Mouse (Mus musculus) CH12.LX (cell line): ENCODE data around the gene Olfr1423. TPM values are rescaled to one million over a fixed set of nuclear protein-coding genes. Genes with fewer than 3 reads are reported as not detected.

Source experiments
- DNase-seq: peaks from one replicate; pipeline ENCODE4 v3.0.0-alpha.2; 2013; ENCODE audit errors: extremely low read depth
- H3K27ac ChIP-seq: 2 replicates; pipeline ENCODE4 v1.5.1; 2012; ENCODE audit warnings: low read depth, mild to moderate bottlenecking, control low read depth, moderate library complexity; ENCODE audit not compliant: insufficient read depth
- H3K27me3 ChIP-seq: replicated peaks from 2 replicates; pipeline ENCODE3; 2012; ENCODE audit warnings: inconsistent platforms
- H3K36me3 ChIP-seq, 2 experiments: replicated peaks in 1 of 2; 2 replicates each; pipeline versions ENCODE3 to v1.6.1; 2012; ENCODE audit warnings: inconsistent platforms in 1 of 2, low read length in 1 of 2, mild to moderate bottlenecking in 1 of 2, mixed read lengths in 1 of 2, moderate library complexity in 1 of 2; ENCODE audit not compliant: control insufficient read depth in 1 of 2, insufficient read depth in 1 of 2
- H3K4me1 ChIP-seq, 2 experiments: 2 replicates each; pipeline ENCODE4 v1.6.1; 2012; ENCODE audit warnings: inconsistent platforms in 1 of 2, moderate library complexity in 1 of 2; ENCODE audit not compliant: insufficient read depth in 2 of 2, control insufficient read depth in 1 of 2
- H3K4me2 ChIP-seq: 2 replicates; pipeline ENCODE4 v1.6.1; 2012; ENCODE audit warnings: low read depth, mild to moderate bottlenecking, control low read depth; ENCODE audit not compliant: poor library complexity, insufficient read depth, severe bottlenecking
- H3K4me3 ChIP-seq, 3 experiments: fragments of 150-350 bp in 1 of 3; sonication (generic) in 1 of 3; replicated peaks in 1 of 3; 2 replicates each; pipeline versions ENCODE3 to v1.5.1; 2011 to 2012; ENCODE audit warnings: low read depth in 2 of 3, low read length in 2 of 3, mild to moderate bottlenecking in 2 of 3, moderate library complexity in 2 of 3, control low read depth in 1 of 3, improper control_type of control experiment in 1 of 3, inconsistent platforms in 1 of 3, mixed read lengths in 1 of 3; ENCODE audit not compliant: poor library complexity in 1 of 3
- H3K79me2 ChIP-seq: replicated peaks from 2 replicates; pipeline ENCODE4 v1.6.1; 2012; ENCODE audit warnings: mild to moderate bottlenecking, moderate library complexity; ENCODE audit not compliant: control insufficient read depth, poor library complexity, insufficient read depth, severe bottlenecking; ENCODE audit errors: extremely low read depth
- H3K9ac ChIP-seq: 2 replicates; pipeline ENCODE4 v1.6.1; 2012; ENCODE audit warnings: low read depth, mild to moderate bottlenecking, control low read depth, moderate library complexity; ENCODE audit not compliant: insufficient read depth
- H3K9me3 ChIP-seq: replicated peaks from 2 replicates; pipeline ENCODE3; 2012; ENCODE audit warnings: low read length, inconsistent platforms, mixed read lengths
- CHD1 ChIP-seq: IDR thresholded peaks from 2 replicates; pipeline ENCODE4 v1.6.1; 2012; ENCODE audit warnings: low read depth, low read length, improper control_type of control experiment, inconsistent platforms
- CHD2 ChIP-seq: IDR thresholded peaks from 2 replicates; pipeline ENCODE4 v1.6.1; 2011; ENCODE audit warnings: low read length, improper control_type of control experiment
- ELF1 ChIP-seq: IDR thresholded peaks from 2 replicates; pipeline ENCODE4 v1.6.1; 2014; ENCODE audit warnings: low read depth, mild to moderate bottlenecking, inconsistent platforms, low read length, improper control_type of control experiment
- ETS1 ChIP-seq: conservative IDR thresholded peaks from 2 replicates; pipeline ENCODE4 v1.6.1; 2012; ENCODE audit warnings: low read depth, mild to moderate bottlenecking, inconsistent platforms, low read length, improper control_type of control experiment, moderate library complexity
- IRF4 ChIP-seq: IDR thresholded peaks from 2 replicates; pipeline ENCODE4 v1.6.1; 2014; ENCODE audit warnings: low read depth, mild to moderate bottlenecking, inconsistent platforms, low read length, improper control_type of control experiment
- JUN ChIP-seq: IDR thresholded peaks from 2 replicates; pipeline ENCODE4 v1.6.1; 2011; ENCODE audit warnings: low read depth, mild to moderate bottlenecking, low read length, improper control_type of control experiment, moderate library complexity; ENCODE audit not compliant: insufficient read depth
- MAFK ChIP-seq: IDR thresholded peaks from 2 replicates; pipeline ENCODE4 v1.6.1; 2011; ENCODE audit warnings: low read length, improper control_type of control experiment; ENCODE audit not compliant: insufficient replicate concordance
- MEF2A ChIP-seq: IDR thresholded peaks from 2 replicates; pipeline ENCODE4 v1.6.1; 2014; ENCODE audit warnings: low read depth, mild to moderate bottlenecking, inconsistent platforms, low read length, improper control_type of control experiment, borderline replicate concordance
- MXI1 ChIP-seq: IDR thresholded peaks from 2 replicates; pipeline ENCODE4 v1.6.1; 2011; ENCODE audit warnings: mild to moderate bottlenecking, low read depth, low read length, improper control_type of control experiment
- NELFE ChIP-seq: IDR thresholded peaks from 2 replicates; pipeline ENCODE4 v1.6.1; 2011; ENCODE audit warnings: low read depth, low read length, improper control_type of control experiment
- POLR2AphosphoS2 ChIP-seq: IDR thresholded peaks from 2 replicates; pipeline ENCODE4 v1.6.1; 2011; ENCODE audit warnings: low read depth, low read length, improper control_type of control experiment
- RAD21 ChIP-seq: IDR thresholded peaks from 2 replicates; pipeline ENCODE4 v1.6.1; 2011; ENCODE audit warnings: low read depth, mild to moderate bottlenecking, low read length, improper control_type of control experiment, moderate library complexity
- RCOR1 ChIP-seq: conservative IDR thresholded peaks from 2 replicates; pipeline ENCODE4 v1.6.1; 2012; ENCODE audit warnings: low read depth, mild to moderate bottlenecking, inconsistent platforms, low read length, improper control_type of control experiment
- SMC3 ChIP-seq: IDR thresholded peaks from 2 replicates; pipeline ENCODE4 v1.6.1; 2011; ENCODE audit warnings: low read depth, low read length, improper control_type of control experiment
- TBP ChIP-seq: conservative IDR thresholded peaks from 2 replicates; pipeline ENCODE4 v1.6.1; 2011; ENCODE audit warnings: low read depth, low read length, improper control_type of control experiment
- TCF12 ChIP-seq: IDR thresholded peaks from 2 replicates; pipeline ENCODE4 v1.6.1; 2014; ENCODE audit warnings: low read depth, mild to moderate bottlenecking, inconsistent platforms, low read length, improper control_type of control experiment
- UBTF ChIP-seq: IDR thresholded peaks from 2 replicates; pipeline ENCODE4 v1.6.1; 2012; ENCODE audit warnings: low read depth, mild to moderate bottlenecking, inconsistent platforms, low read length, improper control_type of control experiment, moderate library complexity
- USF2 ChIP-seq: conservative IDR thresholded peaks from 2 replicates; pipeline ENCODE4 v1.6.1; 2011; ENCODE audit warnings: low read depth, low read length, improper control_type of control experiment
- ZC3H11A ChIP-seq: IDR thresholded peaks from 2 replicates; pipeline ENCODE4 v1.6.1; 2012; ENCODE audit warnings: low read depth, mild to moderate bottlenecking, inconsistent platforms, low read length, improper control_type of control experiment
- ZKSCAN1 ChIP-seq: IDR thresholded peaks from 2 replicates; pipeline ENCODE4 v1.6.1; 2012; ENCODE audit warnings: low read depth, inconsistent platforms, low read length, improper control_type of control experiment, borderline replicate concordance
- ZMIZ1 ChIP-seq: IDR thresholded peaks from 2 replicates; pipeline ENCODE4 v1.6.1; 2012; ENCODE audit warnings: low read depth, mild to moderate bottlenecking, inconsistent platforms, low read length, improper control_type of control experiment
- dilution Hi-C: fragments of 300-500 bp; cut with MboI; formaldehyde crosslinking; loops from 2 replicates; pipeline ENCODE4 v1.14.3; 2020; ENCODE audit warnings: low sequenced_read_pairs; ENCODE audit not compliant: extremely low pct_unique_long_range_greater_than_20kb, extremely low pct_ligation_motif_present
- in situ Hi-C: fragments of 300-500 bp; cut with MboI; formaldehyde crosslinking; loops from 3 replicates; pipeline ENCODE4 v1.14.3; 2019; ENCODE audit warnings: low sequenced_read_pairs, low pct_ligation_motif_present, low pct_unique_long_range_greater_than_20kb, mixed read lengths
- polyA plus RNA-seq: library from polyadenylated mRNA; unstranded; fragments of >175 nt; gene quantifications from 2 replicates; pipeline ENCODE4 v1.2.1, GENCODE M21; 2012; ENCODE audit warnings: low read depth; ENCODE audit not compliant: insufficient read length
- total RNA-seq, 2 experiments: library from RNA; depleted of rRNA; stranded (reverse); fragments of 300-350 nt in 1 of 2; fragments of >200 nt in 1 of 2; gene quantifications; 2 replicates each; pipeline ENCODE4 v1.2.3; 2012 to 2014

Olfr1423 gene
- total and polyA plus RNA-seq, 3 experiments: 0.07 TPM; not detected in 2

- no peaks in the 10 kb centered on the region for H3K4me1 ChIP-seq
- H3K9ac ChIP-seq: no peak overlapping the region
- H3K36me3 ChIP-seq: no peaks in the 10 kb centered on the region
- H3K27me3 ChIP-seq: no peaks in the 10 kb centered on the region
- no peak for DNase-seq
- dilution Hi-C loops (no loop called here), in situ Hi-C loops (no loop called here)
- no peak for TF ChIP-seq MXI1
- TF ChIP-seq RCOR1: no peak
- TF ChIP-seq ETS1: no peak
- TF ChIP-seq USF2: no peak
- TF ChIP-seq MEF2A: no peak
- no peak for TF ChIP-seq RAD21
- no peak for TF ChIP-seq ZC3H11A
- no peak for TF ChIP-seq CHD2
- H3K9me3 ChIP-seq: no peaks in the 10 kb centered on the region
- H3K27ac ChIP-seq: no peak overlapping the region
- H3K79me2 ChIP-seq: no peaks in the 10 kb centered on the region
- H3K4me3 ChIP-seq: no peak overlapping the region
- no peak overlapping the region for H3K4me2 ChIP-seq
These were observed 2.0 kb upstream of the Olfr1423 start for GRCm38 (mm10) chr19:12043163-12043562.

DNA sequence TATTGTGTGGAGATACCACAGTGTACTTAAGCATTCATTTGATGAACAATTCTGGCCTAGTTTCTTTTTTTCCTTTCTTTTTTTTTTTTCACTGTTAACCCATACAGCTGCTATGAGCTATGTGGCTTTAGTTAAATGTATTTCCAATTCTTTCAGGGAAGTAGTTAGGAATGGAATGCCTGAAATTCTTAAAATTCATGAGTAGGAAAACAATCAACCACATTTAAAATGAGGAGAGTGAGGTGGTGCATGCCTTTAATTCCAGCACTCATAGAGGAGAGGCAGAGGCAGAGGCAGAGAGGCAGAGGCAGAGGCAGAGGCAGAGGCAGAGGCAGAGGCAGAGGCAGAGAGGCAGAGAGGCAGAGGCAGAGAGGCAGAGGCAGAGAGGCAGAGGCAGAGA is 3.4 kb downstream of the Olfr1423 start:
- in situ Hi-C loops (no loop called here), dilution Hi-C loops (no loop called here)
- Histone ChIP-seq H3K79me2 (no peaks in the 10 kb centered on the region), H3K4me1 (no peaks in the 10 kb centered on the region), H3K9ac (no peak overlapping the region), H3K9me3 (peaks cover 7% of the 10 kb centered on the region), H3K36me3 (no peaks in the 10 kb centered on the region), H3K27ac (no peak overlapping the region), H3K4me3 (no peak overlapping the region), H3K27me3 (no peaks in the 10 kb centered on the region), H3K4me2 (no peak overlapping the region)
- TF ChIP-seq MAFK: no peak
- no peak for TF ChIP-seq SMC3
- TF ChIP-seq UBTF: no peak
- no peak for TF ChIP-seq CHD1
- TF ChIP-seq ZKSCAN1: no peak
- no peak for TF ChIP-seq USF2
- TF ChIP-seq MXI1: no peak
- TF ChIP-seq ELF1: no peak
- no peak for DNase-seq

DNA sequence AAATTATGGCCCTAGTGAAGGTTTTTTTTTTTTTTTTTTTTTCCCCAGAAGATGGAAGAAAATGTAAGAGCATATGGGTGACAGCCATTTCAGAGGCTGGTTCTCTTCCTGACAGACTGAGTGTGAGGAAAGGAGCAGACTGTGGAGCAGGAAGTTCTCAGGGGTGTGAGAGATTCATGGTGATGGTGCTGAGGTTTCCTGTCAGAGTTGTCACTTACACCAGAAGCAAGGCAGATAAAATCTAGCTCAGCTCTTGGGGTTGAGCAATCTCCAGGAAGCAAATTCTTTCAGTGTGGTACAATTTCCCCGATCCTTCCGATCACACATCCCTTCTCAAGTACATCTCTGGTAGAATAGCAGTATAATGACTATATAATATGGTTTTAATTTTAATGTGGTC is 14.5 kb downstream of the Olfr1423 start:
- H3K79me2 ChIP-seq: no peaks in the 10 kb centered on the region
- no peak overlapping the region for H3K4me2 ChIP-seq
- dilution Hi-C loops: no loop called here
- no peaks in the 10 kb centered on the region for H3K9me3 ChIP-seq
- DNase-seq: no peak
- no peaks in the 10 kb centered on the region for H3K27me3 ChIP-seq
- H3K9ac ChIP-seq: no peak overlapping the region
- in situ Hi-C loops: no loop called here
- TF ChIP-seq TBP: no peak
- no peak for TF ChIP-seq IRF4
- TF ChIP-seq TCF12: no peak
- TF ChIP-seq RCOR1: no peak
- no peak for TF ChIP-seq ZMIZ1
- TF ChIP-seq MAFK: no peak
- no peak for TF ChIP-seq MEF2A
- no peak for TF ChIP-seq POLR2AphosphoS2
- TF ChIP-seq NELFE: no peak
- TF ChIP-seq ZKSCAN1: no peak
- no peak for TF ChIP-seq CHD1
- no peak for TF ChIP-seq UBTF
- no peak for TF ChIP-seq JUN
- H3K4me1 ChIP-seq: no peaks in the 10 kb centered on the region
- no peak overlapping the region for H3K27ac ChIP-seq
- H3K36me3 ChIP-seq: no peaks in the 10 kb centered on the region
- no peak overlapping the region for H3K4me3 ChIP-seq
